Mouse (Mus musculus): ENCODE measurements around the gene Alx3.

Alx3 gene

DNA sequence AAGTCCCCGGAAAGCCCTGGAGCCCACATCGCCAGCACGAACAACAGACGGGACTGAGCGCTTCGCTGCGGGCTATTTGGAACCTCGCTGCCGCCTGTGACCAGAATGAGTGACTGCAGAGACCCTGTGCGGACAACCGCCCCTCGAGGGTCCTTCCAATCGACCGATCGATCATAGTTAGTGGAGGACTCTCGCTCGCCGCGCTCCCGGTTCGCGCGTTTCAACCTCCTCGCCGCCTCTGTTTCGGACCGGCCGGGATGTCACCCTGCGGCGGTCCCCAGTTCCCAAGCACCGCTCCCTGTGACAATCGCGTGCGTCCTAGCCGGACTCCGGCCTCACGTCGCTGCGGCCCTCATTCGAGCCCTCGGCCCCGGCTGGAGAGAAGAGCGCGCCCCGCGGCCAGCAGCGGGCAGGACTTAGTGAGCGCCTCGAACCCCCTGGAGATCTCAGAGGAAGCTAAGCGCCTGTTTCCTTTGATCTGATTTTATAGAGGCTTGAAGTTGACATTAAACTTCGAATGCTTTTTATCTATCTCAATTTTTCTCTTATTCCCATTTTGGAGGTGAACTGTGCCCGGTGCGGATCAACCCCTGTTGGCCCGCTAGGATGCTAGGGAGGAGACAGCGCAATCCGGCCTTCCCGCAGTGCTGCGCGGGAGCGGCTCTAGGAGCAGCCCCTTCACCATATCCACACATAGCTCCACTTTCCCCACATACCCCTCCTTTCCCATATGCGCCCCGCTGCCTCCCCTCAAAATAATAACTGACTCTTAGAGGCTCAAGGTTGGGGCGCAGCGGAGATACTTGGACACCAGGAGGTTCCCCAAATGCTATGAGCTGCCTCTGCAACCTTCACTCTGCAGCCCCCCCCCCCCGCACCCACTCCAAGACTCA is 11.7 kb upstream of the Alx3 start:
- peak; percentile 53 for DNase-seq (ENCODE audit: low read depth, low spot score)

- DNase-seq (ENCODE audit: low read depth, low spot score): no peak
Measured at GRCm38 (mm10) chr3:107583893-107584292, 10.9 kb upstream of the Alx3 start.

- DNase-seq (ENCODE audit: low read depth, low spot score): no peak
Measured at GRCm38 (mm10) chr3:107586504-107586903, 8.3 kb upstream of the Alx3 start.

DNA sequence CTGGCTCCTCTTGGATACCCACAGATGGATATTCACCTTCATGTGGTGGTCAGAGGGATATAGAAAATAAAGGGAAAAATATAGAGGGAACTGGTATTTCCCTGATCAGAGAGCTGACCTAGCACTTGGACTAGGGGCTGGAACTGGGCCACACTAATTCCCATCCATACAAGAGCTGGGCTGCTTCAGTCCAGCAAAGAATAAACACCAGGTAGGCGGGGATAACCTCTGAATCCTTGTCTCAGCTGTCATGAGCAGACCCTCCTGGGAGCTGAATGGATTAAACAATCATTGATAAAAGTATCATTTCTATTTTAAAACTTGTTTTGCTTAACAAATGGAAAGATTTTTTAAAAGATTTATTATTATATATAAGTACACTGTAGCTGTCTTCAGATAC is 3.2 kb upstream of the Alx3 start:
- no peak for DNase-seq (ENCODE audit: low read depth, low spot score)

DNA sequence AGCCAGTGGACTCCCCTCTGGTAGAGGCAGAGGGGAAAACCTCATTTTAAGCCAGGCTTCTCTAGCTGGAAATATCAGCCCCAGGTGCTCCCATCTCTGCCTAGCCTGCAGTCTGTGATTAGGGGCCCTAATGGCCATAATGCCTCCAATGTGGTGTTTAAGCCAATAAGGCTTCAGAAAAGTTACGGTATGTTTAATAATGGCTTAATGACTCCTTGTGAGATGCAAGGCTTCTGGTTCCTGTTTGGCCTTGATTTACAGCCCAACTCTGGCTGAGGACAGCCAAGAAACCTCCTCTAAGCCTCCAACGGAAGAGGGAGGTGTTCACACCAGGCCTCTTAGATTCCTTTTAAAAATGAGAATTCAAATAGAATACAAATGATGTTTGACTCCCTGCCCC is 1.2 kb upstream of the Alx3 start:
- no peak for DNase-seq (ENCODE audit: low read depth, low spot score)

GRCm38 (mm10) chr3:107595264-107595937 is 570 bp downstream of the Alx3 start:
- no peak for DNase-seq (ENCODE audit: low read depth, low spot score)

DNA sequence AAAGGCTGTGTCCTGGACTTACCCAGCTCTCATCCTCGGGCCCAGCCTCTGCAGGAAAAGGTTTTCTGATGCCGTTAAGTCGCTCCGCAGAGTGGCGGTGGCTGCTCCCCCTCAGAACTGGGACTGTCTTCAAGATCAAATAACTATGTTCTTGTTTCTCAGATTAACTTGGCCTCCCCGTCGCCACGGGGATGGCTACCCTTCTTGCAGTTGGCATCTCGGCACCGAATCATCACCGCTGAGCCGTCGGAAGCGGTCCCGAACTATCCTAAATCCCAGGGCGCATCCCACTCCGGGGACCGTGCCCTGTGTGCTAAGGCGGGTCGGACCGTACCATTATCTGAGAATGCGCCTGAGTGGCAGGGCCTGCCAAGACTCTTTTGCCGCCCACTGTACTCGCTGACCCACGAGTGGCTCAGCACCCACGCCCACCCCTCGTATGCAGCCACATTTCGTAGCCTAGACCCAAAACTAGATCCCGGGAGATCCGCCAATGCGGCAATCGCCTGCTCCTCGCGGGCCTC is 1.2 kb downstream of the Alx3 start:
- DNase-seq (ENCODE audit: low read depth, low spot score): peak; percentile 65

- DNase-seq (ENCODE audit: low read depth, low spot score): peak; percentile 55
Measured at GRCm38 (mm10) chr3:107596559-107596958, 1.7 kb downstream of the Alx3 start.

DNA sequence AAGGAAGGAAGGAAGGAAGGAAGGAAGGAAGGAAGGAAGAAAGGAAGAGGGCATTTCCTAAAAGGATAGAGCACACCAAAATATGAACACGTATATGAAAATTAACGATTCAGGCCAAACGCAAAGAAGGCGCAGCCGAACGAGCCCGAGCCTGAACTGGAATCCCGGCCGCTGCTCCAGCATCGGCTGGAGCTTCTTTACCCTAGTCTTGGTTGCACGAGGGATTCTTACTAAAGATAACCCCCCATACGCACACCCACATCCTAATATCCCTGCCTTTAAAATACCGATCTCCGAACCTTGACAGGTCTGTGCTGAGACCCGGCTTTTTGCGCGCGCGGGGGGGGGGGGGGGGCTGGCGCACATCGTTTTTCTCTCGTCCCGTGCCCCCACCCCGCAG is 2.3 kb downstream of the Alx3 start:
- peak; percentile 25 for DNase-seq (ENCODE audit: low read depth, low spot score)

DNA sequence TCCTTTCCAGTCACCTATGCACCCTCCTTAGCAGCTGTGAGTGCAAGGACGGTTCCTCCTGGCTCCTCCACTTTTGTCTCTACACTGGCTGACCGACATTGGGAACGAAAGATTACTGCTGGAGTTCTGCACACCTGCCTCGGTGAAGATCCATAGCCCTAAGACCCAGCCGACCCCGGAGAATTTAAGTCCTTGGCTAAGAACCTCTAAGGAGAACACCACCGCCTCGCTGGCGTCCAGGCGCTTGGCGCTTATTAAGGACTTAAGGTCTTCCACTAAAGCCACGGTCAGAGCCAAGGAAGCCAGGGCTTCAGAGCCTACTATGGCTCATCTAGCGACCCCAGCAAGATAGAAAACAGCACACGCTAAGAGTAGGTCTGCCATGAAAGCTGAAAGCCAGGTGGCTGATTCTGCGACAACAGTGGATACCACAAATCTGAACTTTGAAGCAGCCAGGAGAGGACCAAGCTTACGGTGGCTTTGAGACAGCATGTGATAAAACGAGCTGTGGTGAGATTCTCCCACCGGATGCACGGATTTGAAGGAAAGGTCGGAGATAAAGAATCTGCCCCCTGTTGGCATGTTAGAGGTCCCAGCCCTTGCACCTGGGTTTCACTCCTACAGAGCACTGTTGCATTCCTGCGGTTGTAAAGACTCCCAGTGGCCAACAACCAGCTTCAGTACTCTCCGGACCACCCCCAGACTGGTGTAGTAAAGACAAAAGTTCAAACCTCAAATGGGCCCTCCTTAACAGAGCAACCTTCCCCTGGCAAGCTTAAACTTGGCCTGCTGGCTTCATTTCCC is 3.0 kb downstream of the Alx3 start:
- peak; percentile 46 for DNase-seq (ENCODE audit: low read depth, low spot score)

GRCm38 (mm10) chr3:107600127-107600526 is 5.3 kb downstream of the Alx3 start:
- no peak for DNase-seq (ENCODE audit: low read depth, low spot score)

GRCm38 (mm10) chr3:107605304-107605703 is 10.5 kb downstream of the Alx3 start:
- DNase-seq (ENCODE audit: low read depth, low spot score): peak; percentile 83

DNA sequence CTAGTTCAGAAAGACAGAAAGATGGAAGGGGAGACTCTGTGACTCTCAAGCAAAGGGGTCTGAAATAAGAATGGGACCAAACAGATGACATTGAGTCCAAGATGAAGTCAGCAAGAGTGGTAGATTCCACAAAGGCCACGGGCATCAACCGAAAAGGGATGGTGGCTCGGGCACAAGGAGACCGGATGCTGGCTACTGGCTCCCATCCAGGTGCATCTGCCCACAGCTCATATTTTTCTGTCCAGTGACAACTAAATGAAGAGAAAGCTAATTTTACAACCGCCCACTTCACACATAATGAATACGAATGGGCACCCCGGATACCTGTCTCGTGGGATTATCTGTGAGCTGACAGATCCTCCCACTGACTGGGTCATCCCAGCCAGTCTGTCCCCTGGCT is 12.4 kb downstream of the Alx3 start:
- no peak for DNase-seq (ENCODE audit: low read depth, low spot score)

GRCm38 (mm10) chr3:107608808-107609207 is 14.0 kb downstream of the Alx3 start:
- no peak for DNase-seq (ENCODE audit: low read depth, low spot score)

DNA sequence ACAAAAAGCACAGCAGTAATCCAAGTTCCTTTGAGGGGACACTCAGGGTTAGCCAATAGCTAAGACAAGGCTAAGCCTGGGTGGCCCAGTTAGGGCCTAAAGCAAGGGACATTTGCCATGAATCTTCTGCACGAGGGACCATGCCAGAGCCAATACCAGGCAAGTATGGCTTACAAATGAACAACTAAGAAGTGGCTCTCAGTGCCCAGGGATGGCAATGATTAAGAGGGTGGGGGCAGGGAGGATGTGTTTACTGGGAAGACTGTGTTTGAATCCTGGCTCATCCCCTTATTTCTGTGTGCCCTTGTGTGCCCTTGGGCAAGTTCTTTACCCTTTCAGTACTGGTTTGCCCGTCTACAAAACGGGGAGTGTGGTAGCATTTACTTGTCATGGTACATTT is 14.5 kb downstream of the Alx3 start:
- no peak for DNase-seq (ENCODE audit: low read depth, low spot score)

DNA sequence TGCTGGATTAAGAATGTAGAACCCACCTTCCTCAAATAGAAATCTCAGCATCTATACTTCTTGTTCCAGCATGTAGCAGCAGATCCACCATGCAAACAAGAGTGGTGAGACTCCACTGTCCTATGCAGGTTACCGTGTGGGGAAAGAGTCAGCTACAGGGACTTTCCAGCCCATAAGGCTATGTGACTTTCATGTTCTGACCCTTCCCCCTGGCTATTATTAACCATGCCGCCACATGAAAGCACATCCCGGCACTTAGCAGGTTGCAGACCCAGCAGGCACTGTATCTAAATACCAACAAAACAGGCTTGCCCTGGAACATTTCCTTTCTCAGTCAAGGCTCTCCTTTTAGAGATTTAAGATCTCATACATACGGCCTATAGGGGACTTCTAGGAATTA is 16.6 kb downstream of the Alx3 start:
- no peak for DNase-seq (ENCODE audit: low read depth, low spot score)

GRCm38 (mm10) chr3:107612902-107613525 is 18.2 kb downstream of the Alx3 start:
- peak; percentile 78 for DNase-seq (ENCODE audit: low read depth, low spot score)

DNA sequence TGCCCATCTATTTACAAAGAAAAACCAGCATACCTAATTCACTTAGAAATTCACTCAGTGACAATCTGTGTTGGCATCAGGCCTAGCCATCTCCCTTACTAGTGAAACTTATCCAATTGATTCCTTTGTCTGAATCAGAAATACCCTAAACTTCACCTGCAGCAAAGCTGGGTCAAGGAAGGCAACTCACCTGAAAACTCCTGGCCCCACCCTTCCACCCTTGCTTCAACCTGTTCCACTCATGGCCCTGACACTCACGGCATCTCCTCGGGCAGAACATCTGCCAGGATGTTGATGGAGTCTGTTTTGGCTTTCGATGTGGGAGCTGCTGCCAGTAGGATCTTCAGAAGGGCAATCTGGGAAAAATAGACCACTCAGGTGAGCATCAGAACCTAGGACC is 23.0 kb downstream of the Alx3 start:
- DNase-seq (ENCODE audit: low read depth, low spot score): no peak

GRCm38 (mm10) chr3:107619911-107620310 is 25.1 kb downstream of the Alx3 start:
- no peak for DNase-seq (ENCODE audit: low read depth, low spot score)

- DNase-seq (ENCODE audit: low read depth, low spot score): no peak
Measured at GRCm38 (mm10) chr3:107621286-107622075, 26.6 kb downstream of the Alx3 start.

DNA sequence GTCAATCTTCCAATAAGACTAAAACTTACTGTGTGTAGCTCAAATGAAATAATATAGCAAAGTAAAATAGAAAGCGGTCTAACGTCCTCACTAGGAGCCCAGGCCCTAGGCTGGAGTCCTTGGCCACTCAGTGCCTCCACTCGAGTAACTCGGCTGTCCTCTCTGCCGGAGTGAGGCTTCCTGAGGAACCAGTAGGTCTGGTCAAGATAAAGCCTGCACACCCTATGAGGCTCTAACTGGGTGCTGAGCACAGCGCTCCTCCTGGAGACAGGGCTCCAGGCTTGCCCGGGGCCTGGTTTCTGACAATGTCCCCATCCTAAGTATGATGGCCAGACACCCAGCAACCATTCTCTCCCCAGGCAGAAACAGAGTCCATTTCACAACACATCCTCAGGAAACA is 27.7 kb downstream of the Alx3 start:
- no peak for DNase-seq (ENCODE audit: low read depth, low spot score)
